Mouse (Mus musculus) limb, embryonic 11.5 days (tissue): ENCODE measurements at regions not wholly inside any gene's neighbourhood (a gene's known extent, or its start where the extent isn't known, plus 50 kb on each side); places are given as distances from the start of the nearest gene placed in this dataset.

Source experiments
- ATAC-seq: fragments of 200-750 bp; cut with Nextera tagmentation; 2 replicates; pipeline ENCODE4 v1.8.0; 2017; ENCODE audit warnings: low read depth; ENCODE audit not compliant: insufficient number of reproducible peaks, low FRiP score, low TSS enrichment
- DNase-seq: peaks from one replicate; pipeline ENCODE4 v3.0.0-alpha.2; 2015; ENCODE audit warnings: low spot score
- H3K27ac ChIP-seq: fragments of 300-500 bp; sonication (generic); replicated peaks from 2 replicates; pipeline ENCODE4 v1.5.1; 2014; ENCODE audit warnings: low read depth, mild to moderate bottlenecking, low read length
- H3K27me3 ChIP-seq: fragments of 300-500 bp; sonication (generic); 2 replicates; pipeline ENCODE4 v1.6.1; 2014; ENCODE audit warnings: mild to moderate bottlenecking, low read length, mixed read lengths; ENCODE audit not compliant: control insufficient read depth, insufficient read depth
- H3K36me3 ChIP-seq: fragments of 300-500 bp; sonication (generic); 2 replicates; pipeline ENCODE4 v1.6.1; 2014; ENCODE audit warnings: mild to moderate bottlenecking, low read length, moderate library complexity, mixed read lengths; ENCODE audit not compliant: control insufficient read depth, insufficient read depth
- H3K4me1 ChIP-seq: fragments of 300-500 bp; sonication (generic); 2 replicates; pipeline ENCODE4 v1.6.1; 2014; ENCODE audit warnings: low read length, mixed read lengths; ENCODE audit not compliant: control insufficient read depth, insufficient read depth
- H3K4me2 ChIP-seq: fragments of 300-500 bp; sonication (generic); 2 replicates; pipeline ENCODE4 v1.6.1; 2014; ENCODE audit warnings: low read depth, mild to moderate bottlenecking, moderate library complexity; ENCODE audit not compliant: severe bottlenecking
- H3K4me3 ChIP-seq: fragments of 300-500 bp; sonication (generic); 2 replicates; pipeline ENCODE4 v1.5.1; 2014; ENCODE audit warnings: low read depth, low read length
- H3K9ac ChIP-seq: fragments of 300-500 bp; sonication (generic); 2 replicates; pipeline ENCODE4 v1.6.1; 2014; ENCODE audit warnings: mild to moderate bottlenecking, low read length
- H3K9me3 ChIP-seq: fragments of 300-500 bp; sonication (generic); 2 replicates; pipeline ENCODE4 v1.6.1; 2016; ENCODE audit warnings: low read length; ENCODE audit not compliant: control insufficient read depth
- WGBS: fragments of 180-500 bp; shearing (Covaris S2); extraction: QIAGEN DNeasy Blood & Tissue Kit; methylation state at CpG from one replicate; pipeline ENCODE4 v1.1.7; 2014; 5-methylcytosine and 5-hydroxymethylcytosine counted together

GRCm38 (mm10) chr15:24566981-24567380 is 846.6 kb downstream of the Basp1 start:
- 76% methylated on average over 3 of the region's 3 CpGs for WGBS
- DNase-seq (no peak), ATAC-seq (no peak)

GRCm38 (mm10) chr15:24556806-24557205 is 856.8 kb downstream of the Basp1 start:
- Histone ChIP-seq H3K9me3 (no peaks in the 10 kb centered on the region), H3K4me2 (no peak overlapping the region), H3K9ac (no peak overlapping the region), H3K4me1 (no peaks in the 10 kb centered on the region), H3K36me3 (no peaks in the 10 kb centered on the region), H3K27me3 (no peaks in the 10 kb centered on the region), H3K27ac (no peak overlapping the region), H3K4me3 (no peak overlapping the region)
- no peak for DNase-seq
- 92% methylated on average over 4 of the region's 4 CpGs for WGBS
- no peak for ATAC-seq

More at GRCm38 (mm10) chr15:24566981-24567380, 846.6 kb downstream of the Basp1 start:
- Histone ChIP-seq H3K36me3 (no peaks in the 10 kb centered on the region), H3K4me1 (no peaks in the 10 kb centered on the region), H3K9me3 (no peaks in the 10 kb centered on the region), H3K4me3 (no peak overlapping the region), H3K27ac (no peak overlapping the region), H3K27me3 (no peaks in the 10 kb centered on the region), H3K9ac (no peak overlapping the region), H3K4me2 (no peak overlapping the region)

- H3K4me1 ChIP-seq = no peaks in the 10 kb centered on the region
- WGBS = 92% methylated on average over 3 of the region's 3 CpGs
- DNase-seq (no peak), ATAC-seq (no peak)
- H3K36me3 ChIP-seq = no peaks in the 10 kb centered on the region
- no peak overlapping the region for H3K9ac ChIP-seq
- H3K4me2 ChIP-seq = no peak overlapping the region
- H3K27ac ChIP-seq = no peak overlapping the region
- no peaks in the 10 kb centered on the region for H3K27me3 ChIP-seq
- H3K9me3 ChIP-seq = no peaks in the 10 kb centered on the region
- no peak overlapping the region for H3K4me3 ChIP-seq
These were observed 863.5 kb downstream of the Basp1 start for GRCm38 (mm10) chr15:24550108-24550507.

- H3K4me2 ChIP-seq = no peak overlapping the region
- H3K27me3 ChIP-seq = no peaks in the 10 kb centered on the region
- H3K9me3 ChIP-seq = no peaks in the 10 kb centered on the region
- H3K36me3 ChIP-seq = no peaks in the 10 kb centered on the region
- H3K4me3 ChIP-seq = no peak overlapping the region
- ATAC-seq (no peak), DNase-seq (no peak)
- no peaks in the 10 kb centered on the region for H3K4me1 ChIP-seq
- WGBS = 80% methylated on average over 3 of the region's 3 CpGs
- H3K27ac ChIP-seq = no peak overlapping the region
- H3K9ac ChIP-seq = no peak overlapping the region
These were observed 883.5 kb downstream of the Basp1 start for GRCm38 (mm10) chr15:24530065-24530464.

- no peak for DNase-seq
- ATAC-seq = no peak
- H3K4me1 ChIP-seq = no peaks in the 10 kb centered on the region
- H3K4me3 ChIP-seq = no peak overlapping the region
- no peak overlapping the region for H3K9ac ChIP-seq
- H3K27ac ChIP-seq = no peak overlapping the region
- H3K27me3 ChIP-seq = no peaks in the 10 kb centered on the region
- no peaks in the 10 kb centered on the region for H3K9me3 ChIP-seq
- H3K4me2 ChIP-seq = no peak overlapping the region
- 72% methylated on average over 5 of the region's 5 CpGs for WGBS
- H3K36me3 ChIP-seq = no peaks in the 10 kb centered on the region
These were observed 886.2 kb downstream of the Basp1 start for GRCm38 (mm10) chr15:24527379-24527778.

GRCm38 (mm10) chr15:24513926-24514325 is 899.6 kb downstream of the Basp1 start:
- no peaks in the 10 kb centered on the region for H3K9me3 ChIP-seq
- H3K4me3 ChIP-seq = no peak overlapping the region
- no peak overlapping the region for H3K27ac ChIP-seq
- H3K4me1 ChIP-seq = no peaks in the 10 kb centered on the region
- DNase-seq (no peak), ATAC-seq (no peak)
- no peak overlapping the region for H3K9ac ChIP-seq
- H3K36me3 ChIP-seq = no peaks in the 10 kb centered on the region
- no peaks in the 10 kb centered on the region for H3K27me3 ChIP-seq
- no peak overlapping the region for H3K4me2 ChIP-seq
- WGBS = 88% methylated on average over 9 of the region's 9 CpGs

DNA sequence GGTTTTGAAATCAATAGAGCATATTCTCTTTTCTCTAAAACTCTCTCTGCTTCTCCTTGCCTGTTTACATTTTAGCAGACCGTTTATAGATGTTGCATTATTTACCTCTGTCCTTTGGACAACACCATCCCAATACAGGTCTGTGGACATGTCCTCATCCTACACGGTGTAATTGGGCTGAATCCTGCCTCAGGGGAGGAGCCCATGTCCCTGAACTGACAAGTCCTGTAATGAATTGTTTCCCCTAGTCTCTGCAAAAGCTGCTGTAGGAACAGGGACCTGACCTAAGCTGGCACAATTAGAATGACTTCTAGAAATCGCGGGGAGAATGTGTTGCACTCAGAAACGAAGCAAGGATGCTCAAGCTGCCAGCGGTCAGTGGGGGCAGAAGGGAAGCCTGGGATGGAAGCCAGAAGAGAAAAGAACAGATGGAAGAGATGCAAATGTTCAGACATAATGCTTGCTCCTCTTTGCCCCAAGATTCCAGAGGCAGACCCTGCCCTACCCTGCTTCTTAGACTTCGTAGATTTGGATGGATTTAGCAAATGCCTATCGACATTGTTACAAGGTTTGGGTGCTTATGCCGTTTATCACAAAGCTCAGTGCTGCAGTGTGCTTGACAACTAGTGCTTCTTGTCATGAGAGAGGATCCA is 911.5 kb downstream of the Basp1 start:
- Histone ChIP-seq H3K4me1 (no peaks in the 10 kb centered on the region), H3K9ac (no peak overlapping the region), H3K36me3 (no peaks in the 10 kb centered on the region), H3K9me3 (no peaks in the 10 kb centered on the region), H3K4me2 (no peak overlapping the region), H3K27ac (no peak overlapping the region), H3K27me3 (no peaks in the 10 kb centered on the region), H3K4me3 (no peak overlapping the region)
- no peak for ATAC-seq
- WGBS = 80% methylated on average over 9 of the region's 9 CpGs
- DNase-seq = no peak

DNA sequence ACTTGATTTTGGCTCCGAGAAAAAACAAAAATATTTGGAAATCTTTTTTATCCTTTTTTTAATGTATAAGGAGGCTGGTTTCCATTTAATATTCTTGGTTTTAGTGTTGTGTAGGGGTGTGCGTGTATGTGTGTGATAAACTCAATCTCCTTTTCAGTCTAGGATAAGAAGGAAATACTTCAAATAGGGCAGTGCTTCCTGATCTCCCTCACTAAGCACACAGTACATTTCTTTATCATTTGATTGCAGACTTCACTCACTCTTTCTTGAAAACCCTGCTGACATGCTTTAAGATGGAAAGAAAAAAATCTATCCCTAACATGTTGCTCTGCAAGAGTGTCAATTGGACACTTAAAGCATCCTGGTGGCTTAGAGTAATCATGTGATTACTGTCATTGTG is 927.3 kb downstream of the Basp1 start:
- Histone ChIP-seq H3K4me2 (no peak overlapping the region), H3K4me1 (no peaks in the 10 kb centered on the region), H3K36me3 (no peaks in the 10 kb centered on the region), H3K9ac (no peak overlapping the region), H3K9me3 (no peaks in the 10 kb centered on the region), H3K27ac (no peak overlapping the region), H3K27me3 (no peaks in the 10 kb centered on the region), H3K4me3 (no peak overlapping the region)
- no peak for DNase-seq
- ATAC-seq = no peak
- WGBS = 85% methylated on average over 2 of the region's 2 CpGs

GRCm38 (mm10) chr15:24468239-24468638 is 945.3 kb downstream of the Basp1 start:
- no peak for DNase-seq
- Histone ChIP-seq H3K27ac (no peak overlapping the region), H3K4me1 (no peaks in the 10 kb centered on the region), H3K4me2 (no peak overlapping the region), H3K9ac (no peak overlapping the region), H3K4me3 (no peak overlapping the region), H3K36me3 (no peaks in the 10 kb centered on the region), H3K9me3 (no peaks in the 10 kb centered on the region), H3K27me3 (no peaks in the 10 kb centered on the region)
- ATAC-seq = no peak
- WGBS = 75% methylated on average over 1 of the region's 1 CpGs
